Mouse (Mus musculus) right cerebral cortex, adult 2 months (tissue): ENCODE measurements around the gene S100a3.

ENCODE experiments used
- DNase-seq, 2 experiments: peaks; one replicate each; pipeline ENCODE4 v3.0.0; 2021 to 2022; ENCODE audit warnings: low spot score in 2 of 2

Gene S100a3

DNA sequence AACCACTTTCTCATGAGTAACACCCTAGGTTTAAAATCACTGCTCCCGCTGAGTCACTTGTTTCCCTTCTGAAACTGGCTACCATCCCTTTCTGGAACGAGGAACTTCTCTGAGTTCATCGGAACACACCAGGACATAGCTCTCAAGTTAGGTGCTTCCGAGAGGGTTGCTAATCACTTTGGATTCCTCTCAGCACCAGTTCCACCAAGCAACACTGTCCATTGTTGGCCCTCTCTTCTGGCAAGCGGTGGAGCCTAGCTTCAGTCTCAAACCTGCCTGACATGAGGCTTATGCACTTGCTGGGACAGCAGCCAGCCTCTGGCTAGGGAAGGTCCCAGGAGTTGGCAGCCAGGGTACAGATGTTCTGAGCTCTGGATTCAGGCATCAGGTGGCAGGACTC, 14.3 kb downstream of the S100a3 start:
- no peak for DNase-seq

DNA sequence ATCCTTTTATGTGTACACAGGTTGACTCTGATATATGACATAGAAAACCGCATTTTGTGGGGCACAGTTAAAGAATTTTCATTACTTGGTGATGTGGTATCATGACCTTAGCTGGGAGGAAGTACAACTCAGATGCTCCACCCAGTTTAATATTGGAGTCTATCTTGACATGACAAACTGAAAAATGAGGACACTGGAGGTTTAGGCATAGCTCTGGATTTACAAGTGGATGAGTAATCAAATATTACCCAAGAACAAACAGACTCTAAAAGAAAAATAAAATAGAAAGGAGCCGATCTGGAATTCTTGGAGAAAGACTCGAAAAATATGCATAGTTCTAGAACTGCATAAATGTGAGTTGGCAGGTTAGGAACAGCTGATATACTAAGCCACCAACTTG, 14.9 kb downstream of the S100a3 start:
- DNase-seq: no peak

DNA sequence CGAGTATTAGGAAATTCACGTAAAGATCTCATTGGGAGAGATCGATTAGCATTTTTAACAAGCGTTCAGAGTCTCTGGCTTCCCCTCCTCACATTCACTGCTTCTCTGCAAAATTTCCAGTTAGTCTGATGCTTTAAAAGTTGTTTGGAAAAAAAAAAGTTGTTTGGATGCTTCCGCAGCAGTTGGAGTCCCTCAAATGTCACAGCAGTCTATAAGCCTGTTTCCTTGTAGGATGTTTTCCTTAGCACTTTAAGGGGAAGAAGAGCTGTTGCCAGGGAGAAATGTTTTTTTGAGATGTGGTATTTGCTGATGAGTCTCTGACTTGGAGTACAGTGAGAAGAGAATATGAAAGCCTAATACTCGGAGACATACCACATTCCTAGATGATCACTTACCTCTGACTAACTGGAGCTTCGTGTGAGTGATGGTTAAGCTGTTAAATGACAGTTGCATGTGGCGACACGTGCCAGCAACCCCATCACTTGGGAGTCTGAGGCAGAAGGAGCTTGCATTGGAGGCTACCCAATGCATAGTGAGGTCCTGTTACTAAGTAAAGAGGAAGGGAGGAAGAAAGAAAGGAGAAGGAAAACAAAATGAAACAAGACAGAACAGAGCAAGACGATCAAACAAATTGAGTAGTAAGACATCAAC, 16.1 kb downstream of the S100a3 start:
- DNase-seq: no peak

DNA sequence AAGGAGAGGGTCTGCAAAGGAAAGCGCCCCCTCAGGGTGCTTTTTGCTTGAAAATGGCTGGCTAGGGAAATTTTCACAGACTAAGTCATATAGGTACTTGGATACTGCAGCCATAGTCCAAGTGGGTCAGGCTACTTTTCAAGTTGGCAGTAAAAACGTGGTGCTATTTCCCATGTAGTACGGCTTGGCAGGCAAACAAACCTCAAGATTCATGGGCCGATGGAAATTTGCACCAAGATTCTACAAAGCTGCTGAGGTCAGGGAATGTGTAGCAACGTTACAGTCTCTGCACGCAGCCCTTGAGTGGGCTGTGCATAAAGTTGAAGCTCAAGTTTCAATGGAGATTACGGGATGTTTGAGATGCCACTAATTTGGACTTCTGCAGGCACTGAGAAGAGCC, 19.1 kb downstream of the S100a3 start:
- DNase-seq: no peak

DNA sequence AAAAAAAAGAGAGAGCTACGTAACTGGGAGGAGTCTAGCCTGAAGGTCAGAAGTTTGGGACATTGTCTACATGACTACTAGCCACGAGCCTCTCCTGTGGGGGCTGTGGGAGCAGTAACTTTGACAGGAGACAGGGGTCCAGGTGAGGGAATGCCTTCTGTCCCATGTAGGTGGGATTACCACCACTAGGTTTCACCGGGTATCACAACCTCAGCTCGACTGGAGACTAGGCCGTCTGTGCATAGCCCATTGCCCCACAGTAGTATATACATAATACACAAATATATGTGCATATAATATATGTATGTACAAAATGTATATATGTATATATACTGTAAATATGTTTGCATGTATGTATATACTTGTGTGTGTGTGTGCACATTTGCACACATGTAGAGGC, 20.8 kb downstream of the S100a3 start:
- no peak for DNase-seq

DNA sequence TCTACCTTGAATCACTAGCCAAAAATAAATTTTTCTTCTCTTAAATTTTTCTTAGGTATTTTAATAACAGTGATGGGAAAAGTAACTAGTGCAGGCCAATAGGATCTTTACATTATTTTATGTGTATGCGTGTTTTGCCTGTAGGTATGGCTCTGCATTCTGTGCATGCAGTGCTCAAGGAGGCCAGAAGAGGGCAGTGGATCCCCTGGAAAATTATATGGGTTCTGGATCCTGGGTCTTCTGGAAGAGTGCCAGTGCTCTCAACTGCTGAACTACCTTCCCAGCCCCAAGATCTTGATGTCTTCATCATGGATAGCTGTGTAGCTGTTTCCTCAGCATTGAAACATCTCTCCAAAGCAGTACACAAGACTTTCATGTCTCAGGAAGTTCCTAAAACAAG, 21.8 kb downstream of the S100a3 start:
- no peak for DNase-seq

DNA sequence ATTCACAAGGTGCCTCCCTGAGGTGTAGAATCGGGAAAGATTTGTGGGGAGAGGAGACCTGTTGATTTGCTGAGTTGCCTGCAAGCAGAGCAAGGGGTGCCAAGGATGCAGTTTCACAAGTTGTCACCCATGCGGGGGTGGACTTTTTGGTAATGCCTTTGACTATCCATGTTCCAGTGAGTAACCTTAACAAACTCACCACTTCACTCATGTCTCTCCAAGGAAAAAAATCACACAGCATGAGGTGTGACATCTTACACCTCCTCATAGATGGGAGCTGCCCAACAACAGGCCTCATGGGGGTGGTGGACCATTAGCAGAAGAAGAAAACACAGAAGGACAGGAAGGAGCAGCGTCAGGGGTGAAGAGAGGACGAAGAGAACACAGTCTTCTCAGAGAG, 22.2 kb downstream of the S100a3 start:
- DNase-seq: no peak

DNA sequence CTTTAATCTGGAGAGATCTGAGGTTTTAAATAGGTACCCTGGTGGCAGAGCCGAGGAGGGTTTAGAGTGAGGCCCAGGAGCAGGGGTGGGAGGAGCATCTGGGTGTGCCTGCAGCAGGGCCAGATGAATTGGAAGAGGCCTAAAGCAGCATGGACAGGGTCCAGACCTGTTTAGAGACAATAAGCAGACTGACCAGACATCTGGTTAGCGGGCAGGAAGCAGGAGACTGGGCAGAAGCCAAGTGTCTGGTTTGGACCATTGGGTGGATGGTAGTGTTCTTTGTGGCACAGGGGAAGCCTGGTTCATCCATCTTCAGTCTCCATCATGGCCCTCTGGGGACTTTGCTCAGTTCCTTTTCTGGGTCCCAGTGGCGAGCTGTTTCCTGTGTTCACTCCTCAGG, 23.5 kb downstream of the S100a3 start:
- DNase-seq: no peak

DNA sequence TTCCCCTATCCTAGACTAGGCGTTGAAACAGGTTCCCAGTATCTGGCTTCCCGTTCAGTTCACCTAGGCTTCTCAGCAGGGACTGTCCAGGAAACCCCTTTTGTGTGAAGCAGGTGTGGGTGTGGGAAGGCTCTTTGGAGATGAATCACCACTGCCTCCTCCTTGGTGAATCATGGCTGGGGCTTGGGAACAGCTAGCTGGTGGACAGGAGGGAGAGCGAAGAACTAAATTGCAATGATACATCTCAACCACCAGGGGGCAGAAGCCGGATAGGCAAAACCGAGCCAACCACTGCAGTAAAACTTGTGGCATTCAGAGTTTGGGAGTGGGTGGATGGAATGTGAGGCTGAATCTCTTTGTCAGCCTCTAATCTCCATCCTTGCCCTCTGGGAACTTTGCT, 25.2 kb downstream of the S100a3 start:
- DNase-seq: peak; percentile 71 to 84

DNA sequence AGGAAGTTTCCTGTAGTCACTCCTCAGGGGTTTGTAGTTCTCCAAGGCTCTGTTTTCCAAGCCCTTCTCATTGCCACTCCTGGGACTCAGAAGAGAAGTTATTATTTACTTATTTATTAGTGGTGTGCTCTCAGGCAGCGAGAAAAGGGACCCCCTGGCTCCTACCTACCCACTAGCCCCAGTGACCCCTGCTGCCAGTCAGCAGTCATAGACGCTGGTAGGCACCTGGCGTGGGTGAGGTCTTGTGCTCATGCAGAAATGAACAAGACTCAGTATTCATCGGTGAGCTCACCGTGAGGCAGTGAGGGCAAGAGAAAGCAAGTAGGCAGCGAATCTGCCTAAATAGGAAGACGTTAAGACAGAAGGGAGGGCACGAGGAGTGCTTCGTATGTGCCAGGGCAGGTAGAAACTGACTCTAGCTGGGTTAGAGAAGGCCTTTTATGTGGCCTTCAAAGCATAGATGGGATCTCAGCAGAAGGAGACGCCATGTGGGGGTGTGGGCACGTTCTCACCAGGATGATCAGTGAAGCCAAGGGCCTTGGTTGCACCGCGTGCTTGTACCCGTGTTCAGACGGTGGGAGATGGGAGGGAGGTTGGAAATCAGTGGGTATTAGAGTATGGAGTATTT, 25.8 kb downstream of the S100a3 start:
- no peak for DNase-seq

DNA sequence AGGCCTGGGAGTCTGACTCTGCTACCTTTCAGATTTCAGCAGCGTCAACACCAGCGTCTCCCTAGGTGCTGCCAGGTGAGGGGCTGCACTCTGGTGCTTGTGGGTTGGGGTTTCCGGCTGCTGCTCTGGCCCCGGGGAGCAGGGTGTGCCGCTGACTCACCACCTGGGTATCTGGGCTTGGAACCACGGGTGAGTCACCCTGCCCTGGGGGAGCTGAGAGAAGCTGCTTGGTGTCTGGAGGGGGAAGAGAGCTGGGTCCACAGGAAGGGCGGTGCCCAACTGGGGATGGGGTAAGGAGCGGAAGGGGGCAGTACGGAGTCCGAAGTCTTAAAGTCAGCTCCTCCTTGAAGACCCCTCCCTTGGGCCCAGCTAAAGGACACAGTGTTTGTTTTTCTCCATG, 26.5 kb downstream of the S100a3 start:
- DNase-seq: no peak

DNA sequence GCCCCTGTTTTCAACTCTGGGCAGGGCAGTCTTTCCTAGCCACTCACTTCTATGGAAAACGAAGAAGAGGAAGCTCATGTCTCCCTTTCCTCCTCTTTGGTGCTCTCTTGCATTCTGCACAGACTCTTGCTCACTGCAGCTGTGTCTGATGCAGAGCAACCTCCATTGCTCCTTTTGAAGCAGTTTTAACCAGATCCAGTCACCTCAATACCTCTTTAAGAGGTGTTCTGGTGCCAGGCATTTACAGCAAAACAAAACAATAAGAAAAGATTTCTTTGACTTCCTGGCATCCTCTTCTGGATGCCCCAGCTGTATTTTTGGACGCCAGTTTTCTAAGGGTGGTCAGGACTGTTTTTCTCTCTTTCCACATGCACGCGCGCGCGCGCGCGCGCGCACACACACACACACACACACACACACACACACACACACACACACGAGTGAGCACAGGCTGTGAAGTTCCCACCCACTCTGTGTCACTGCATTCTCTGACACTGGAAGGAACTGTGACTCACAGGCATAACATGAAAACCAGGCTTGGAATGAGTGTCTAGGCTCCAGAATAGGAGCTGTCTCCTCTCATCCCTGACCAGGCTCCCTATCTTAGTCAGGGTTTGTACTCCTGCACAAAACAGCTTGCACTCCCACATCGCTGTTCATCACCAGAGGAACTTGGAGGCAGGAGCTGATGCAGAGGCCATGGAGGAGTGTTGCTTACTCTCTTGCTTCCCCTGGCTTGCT, 27.2 kb downstream of the S100a3 start:
- peak; percentile 57 to 62 for DNase-seq

DNA sequence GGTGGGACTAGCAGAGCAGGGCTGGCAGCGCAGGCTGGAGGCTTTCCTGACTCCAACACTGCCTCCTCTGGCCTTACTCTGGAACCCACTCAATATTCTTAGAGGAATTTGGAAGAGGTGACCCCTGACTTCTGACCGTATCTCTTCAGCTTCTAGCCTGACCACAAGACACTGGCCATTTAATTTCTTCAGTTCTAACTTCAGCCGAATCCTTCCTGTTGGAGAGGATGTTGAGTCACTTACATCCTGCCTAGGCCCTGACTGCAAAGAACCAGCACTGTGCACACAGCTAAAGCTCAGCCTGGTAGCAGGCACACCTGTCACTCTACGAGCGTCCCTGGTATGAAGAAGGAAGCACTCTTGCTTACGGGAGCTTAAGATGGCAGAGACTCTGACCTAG, 29.0 kb downstream of the S100a3 start:
- DNase-seq: no peak

DNA sequence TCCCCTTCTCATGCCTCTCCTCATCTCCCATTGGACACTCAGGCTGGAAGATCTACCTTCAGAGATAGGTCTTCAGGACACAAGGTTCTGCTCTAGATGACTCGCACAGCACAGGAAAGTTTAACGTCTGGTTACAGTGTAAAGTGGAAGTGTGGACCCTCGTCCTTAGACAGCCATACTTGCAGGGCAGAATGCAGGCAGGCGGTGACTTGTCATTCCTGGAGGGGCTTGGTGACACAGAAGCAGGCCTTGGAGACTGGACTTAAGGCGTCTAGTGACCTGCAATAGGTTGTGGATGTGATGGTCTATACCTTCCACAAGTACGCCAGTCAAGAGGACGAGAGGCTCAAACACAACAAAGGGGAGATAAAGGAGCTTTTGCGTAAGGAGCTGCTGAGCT, 29.6 kb downstream of the S100a3 start, which contains the start of gene S100a2:
S100a2 (plus strand) TSS at position 301 of the 400 bp plus-strand sequence.
- no peak for DNase-seq

DNA sequence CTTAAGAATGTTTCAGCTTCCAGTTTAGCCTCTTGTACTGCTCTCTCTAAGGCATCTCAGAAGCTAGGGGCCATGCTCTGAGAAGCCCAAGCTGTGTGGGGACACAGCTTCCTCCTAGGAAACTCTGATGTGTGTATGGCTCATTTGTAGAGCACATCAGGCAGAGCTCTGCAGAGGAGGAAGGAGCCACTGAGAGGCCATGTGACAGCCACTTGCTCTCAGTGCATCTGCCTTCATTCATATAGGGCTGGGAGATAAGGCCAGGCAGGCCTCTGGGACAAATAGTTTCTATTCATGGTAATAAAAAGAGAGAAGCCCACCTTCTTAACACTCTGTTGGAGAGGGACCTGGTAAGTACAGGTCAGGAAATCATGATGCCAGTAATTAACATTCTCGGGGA, 34.1 kb downstream of the S100a3 start:
- no peak for DNase-seq

DNA sequence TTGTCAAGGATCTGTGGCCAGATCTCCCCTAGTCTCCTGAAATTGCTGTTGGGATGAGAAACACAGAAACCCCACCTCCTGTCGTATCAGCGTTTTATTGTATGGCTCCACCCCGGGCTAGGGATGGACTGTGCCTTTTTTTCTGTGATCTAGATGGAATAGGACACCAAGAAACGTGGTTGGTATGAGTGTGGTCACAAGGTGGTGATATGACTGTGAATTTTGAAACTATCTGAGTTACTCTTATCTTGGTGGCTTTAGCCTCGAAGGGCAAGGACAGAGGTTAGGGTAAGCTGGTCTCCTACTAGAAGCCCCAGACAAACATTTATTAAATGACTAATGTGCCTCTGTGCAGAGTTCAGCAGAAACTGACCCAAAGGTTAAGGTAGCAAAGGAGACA, 35.2 kb downstream of the S100a3 start:
- DNase-seq: no peak

DNA sequence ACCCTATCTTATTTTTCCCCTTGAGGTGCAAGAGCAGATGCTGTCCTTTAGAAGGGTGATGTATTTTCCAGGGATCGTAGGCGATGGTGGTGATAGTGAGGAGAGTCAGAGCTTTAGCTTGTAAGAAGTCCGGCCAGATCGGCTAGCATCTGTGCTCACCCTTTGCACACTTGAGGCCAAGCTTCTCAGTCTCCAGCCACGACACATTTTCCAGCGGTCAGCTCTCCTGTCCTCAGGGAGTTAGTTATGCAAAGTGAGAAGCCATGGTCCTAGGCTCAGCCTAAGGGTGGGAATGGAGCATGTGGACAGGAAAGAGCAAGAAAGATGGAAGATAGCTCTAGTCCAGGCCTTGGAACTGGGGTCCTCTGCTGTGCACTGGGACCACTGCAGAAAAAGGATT, 36.4 kb downstream of the S100a3 start:
- DNase-seq: no peak

DNA sequence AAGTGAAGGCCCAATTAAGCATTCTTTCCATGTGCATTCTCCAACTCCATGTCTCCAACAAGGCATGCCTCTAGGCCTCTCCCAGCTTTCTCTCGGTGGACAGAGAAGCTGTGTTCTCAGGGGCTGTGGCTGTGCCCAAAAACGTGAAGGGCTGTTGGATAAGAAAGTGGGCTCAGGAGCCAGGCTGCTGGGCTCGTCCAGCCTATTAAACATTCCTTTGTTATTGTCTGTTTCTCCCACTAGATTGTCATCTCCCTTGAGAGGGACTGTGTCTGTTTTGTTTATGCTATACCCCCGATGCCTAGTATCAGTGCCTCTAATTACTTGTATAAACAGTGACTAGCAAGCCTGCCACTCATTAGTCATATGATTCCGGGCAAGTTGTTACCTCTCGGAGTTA, 37.4 kb downstream of the S100a3 start:
- DNase-seq: no peak

DNA sequence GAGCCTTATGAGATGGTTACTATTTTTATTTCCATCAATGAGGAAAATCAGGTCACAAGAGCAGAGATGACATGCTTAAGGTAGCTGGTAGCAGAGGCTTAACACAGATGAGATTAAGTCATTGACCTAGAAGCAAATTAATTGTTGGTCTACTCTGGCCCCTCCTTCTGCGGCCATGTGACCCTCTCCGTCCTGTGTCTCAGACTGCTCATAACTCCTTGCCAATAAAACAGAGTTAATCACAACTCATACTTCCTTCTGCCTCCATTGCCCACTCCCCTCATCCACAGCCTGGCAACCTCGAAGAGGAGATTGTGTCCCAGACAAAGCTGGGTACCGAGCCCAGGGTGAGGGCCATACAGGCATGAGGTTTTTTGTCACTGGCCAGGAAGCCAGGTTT, 37.8 kb downstream of the S100a3 start:
- no peak for DNase-seq

DNA sequence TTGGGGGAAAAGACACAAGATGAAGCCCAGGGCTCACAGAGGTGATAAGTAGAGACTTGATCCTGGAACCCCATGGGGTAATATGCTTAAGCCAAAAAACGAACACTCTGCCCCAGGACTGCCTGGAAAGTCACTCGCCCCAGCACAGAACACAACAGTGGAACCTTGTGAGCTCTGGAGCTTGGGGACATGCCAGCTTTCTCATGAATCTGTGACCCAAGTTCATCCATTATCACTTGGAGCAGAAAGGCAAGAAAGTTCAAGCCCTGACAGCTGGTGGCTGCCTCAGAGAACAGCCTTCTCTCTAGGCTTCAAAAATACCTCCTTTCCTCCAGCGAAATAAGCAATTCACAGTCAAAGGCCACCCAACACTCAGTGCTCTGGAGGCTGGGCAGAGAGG, 39.0 kb downstream of the S100a3 start:
- no peak for DNase-seq

DNA sequence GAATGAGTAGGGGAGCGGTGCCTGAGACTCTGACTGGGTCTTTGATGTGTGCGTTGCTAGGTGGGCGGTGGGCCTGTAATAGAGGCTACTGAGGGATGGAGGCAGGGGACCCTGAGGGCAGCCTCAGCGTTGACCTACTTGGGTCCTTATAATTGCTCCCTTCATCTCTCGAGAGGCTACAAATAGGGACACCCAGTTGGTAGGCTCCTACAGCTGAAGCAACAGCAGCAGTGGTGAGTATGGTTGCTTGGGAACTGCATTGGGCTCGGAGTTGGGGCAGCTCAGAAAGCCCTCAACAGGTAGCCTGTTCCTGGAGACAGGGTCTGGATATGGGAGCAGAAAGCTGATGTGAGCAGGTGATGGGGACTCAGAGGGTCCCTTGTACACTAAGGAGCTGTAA, 39.7 kb downstream of the S100a3 start:
- no peak for DNase-seq

DNA sequence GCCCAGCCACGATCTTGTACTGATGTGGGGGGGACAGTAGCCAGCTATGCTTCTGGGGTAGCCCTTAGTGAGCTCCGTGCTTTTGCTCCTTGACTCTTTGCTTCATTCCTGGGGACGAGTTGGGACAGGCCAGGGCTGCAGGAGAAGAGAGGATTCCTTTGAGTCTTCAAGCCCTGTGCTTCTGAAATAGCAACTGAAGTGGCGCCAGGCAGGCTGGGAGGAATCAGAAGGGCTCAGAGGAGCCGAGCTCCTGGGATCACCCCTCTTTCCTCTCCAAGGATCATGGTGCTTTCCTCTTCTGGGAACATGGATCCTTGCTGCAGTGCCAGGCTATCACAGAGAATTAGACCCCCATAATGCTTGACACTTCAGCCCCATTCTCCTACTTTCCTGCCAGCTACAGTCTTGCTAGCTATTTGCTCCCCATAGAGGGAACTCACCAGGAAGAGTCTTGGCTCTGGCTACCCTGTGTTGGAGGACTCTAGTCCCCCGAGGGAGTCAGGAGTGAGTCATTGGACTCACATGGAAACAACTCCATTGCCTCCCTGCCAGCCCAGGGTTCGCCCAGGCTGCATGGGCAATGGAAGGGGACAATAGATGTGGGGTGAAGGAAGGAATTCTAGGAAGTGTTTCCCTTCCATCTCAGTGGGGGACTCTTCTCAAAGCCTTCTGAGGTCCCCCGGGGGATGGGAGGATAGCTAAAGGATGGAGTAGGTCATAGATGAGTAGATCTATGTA, 40.2 kb downstream of the S100a3 start:
- no peak for DNase-seq
